Mouse (Mus musculus) spleen, adult 2 months (tissue): ENCODE measurements around the gene Akap12.

ENCODE experiments used
- CTCF ChIP-seq: fragments of 200-500 bp; IDR thresholded peaks from 2 replicates; pipeline ENCODE4 v1.5.1; 2011; ENCODE audit warnings: mild to moderate bottlenecking, inconsistent platforms; ENCODE audit not compliant: insufficient read depth, insufficient read length, insufficient replicate concordance; ENCODE audit errors: extremely low read depth
- POLR2A ChIP-seq: fragments of 200-500 bp; IDR thresholded peaks from 2 replicates; pipeline ENCODE4 v1.6.1; 2011; ENCODE audit warnings: low read depth, low read length, inconsistent platforms

- TF ChIP-seq CTCF (no peak), POLR2A (no peak)
Observed at GRCm38 (mm10) chr10:4290145-4290544, 24.0 kb downstream of the Akap12 start.
